Mouse (Mus musculus): ENCODE results near the gene Tenm4. TPM values are rescaled to one million over a fixed set of nuclear protein-coding genes. Genes with fewer than 3 reads are reported as not detected.

Tenm4 gene
- polyA plus RNA-seq, 1 experiment from 2014 or later = 37.5 TPM

GRCm38 (mm10) chr7:96679746-96680145, 508.7 kb downstream of the Tenm4 start:
- Histone ChIP-seq H3K4me3 (replicated peaks; ENCODE audit: low read length) (no peak overlapping the region), H3K27ac (no peak overlapping the region), H3K9ac (no peak overlapping the region), H3K36me3 (replicated peaks; ENCODE audit: control insufficient read depth, insufficient read depth) (no peaks in the 10 kb centered on the region), H3K4me2 (replicated peaks) (no peak overlapping the region), H3K4me1 (replicated peaks; ENCODE audit: control insufficient read depth, insufficient read depth, low read length) (peaks cover 14% of the 10 kb centered on the region), H3K9me3 (ENCODE audit: control insufficient read depth, low read length) (no peaks in the 10 kb centered on the region), H3K27me3 (ENCODE audit: control insufficient read depth, insufficient read depth, low read length) (no peaks in the 10 kb centered on the region)
- ATAC-seq (ENCODE audit: low FRiP score) (no peak), DNase-seq (ENCODE audit: low spot score) (no peak)
- 17% methylated on average over 1 of the region's 1 CpGs for WGBS

- ATAC-seq (ENCODE audit: low FRiP score) = no peak
- peaks cover 17% of the 10 kb centered on the region for H3K4me1 ChIP-seq (replicated peaks; ENCODE audit: control insufficient read depth, insufficient read depth, low read length)
- no peaks in the 10 kb centered on the region for H3K27me3 ChIP-seq (ENCODE audit: control insufficient read depth, insufficient read depth, low read length)
- H3K27ac ChIP-seq = no peak overlapping the region
- H3K9ac ChIP-seq = no peak overlapping the region
- no peak overlapping the region for H3K4me2 ChIP-seq (replicated peaks)
- no peak for DNase-seq (ENCODE audit: low spot score)
- H3K36me3 ChIP-seq (replicated peaks; ENCODE audit: control insufficient read depth, insufficient read depth) = no peaks in the 10 kb centered on the region
- no peaks in the 10 kb centered on the region for H3K9me3 ChIP-seq (ENCODE audit: control insufficient read depth, low read length)
- H3K4me3 ChIP-seq (replicated peaks; ENCODE audit: low read length) = no peak overlapping the region
- 89% methylated on average over 5 of the region's 5 CpGs for WGBS
Measured at GRCm38 (mm10) chr7:96680405-96680804, 509.4 kb downstream of the Tenm4 start.

GRCm38 (mm10) chr7:96681808-96682207, 510.8 kb downstream of the Tenm4 start:
- no peak for ATAC-seq (ENCODE audit: low FRiP score)

GRCm38 (mm10) chr7:96688141-96688540, 517.1 kb downstream of the Tenm4 start:
- Histone ChIP-seq H3K4me2 (replicated peaks) (no peak overlapping the region), H3K9me3 (ENCODE audit: control insufficient read depth, low read length) (no peaks in the 10 kb centered on the region), H3K27me3 (ENCODE audit: control insufficient read depth, insufficient read depth, low read length) (no peaks in the 10 kb centered on the region), H3K4me3 (replicated peaks; ENCODE audit: low read length) (no peak overlapping the region), H3K4me1 (replicated peaks; ENCODE audit: control insufficient read depth, insufficient read depth, low read length) (peaks cover 12% of the 10 kb centered on the region; the same call in 1 of the 2 replicates), H3K27ac (no peak overlapping the region), H3K36me3 (replicated peaks; ENCODE audit: control insufficient read depth, insufficient read depth) (no peaks in the 10 kb centered on the region), H3K9ac (no peak overlapping the region)
- DNase-seq (ENCODE audit: low spot score) (no peak), ATAC-seq (ENCODE audit: low FRiP score) (no peak)
- WGBS = 86% methylated on average over 3 of the region's 3 CpGs

More at GRCm38 (mm10) chr7:96681808-96682207, 510.8 kb downstream of the Tenm4 start:
- Histone ChIP-seq H3K27ac (no peak overlapping the region), H3K36me3 (replicated peaks; ENCODE audit: control insufficient read depth, insufficient read depth) (no peaks in the 10 kb centered on the region), H3K4me2 (replicated peaks) (no peak overlapping the region), H3K9ac (no peak overlapping the region), H3K9me3 (ENCODE audit: control insufficient read depth, low read length) (no peaks in the 10 kb centered on the region), H3K27me3 (ENCODE audit: control insufficient read depth, insufficient read depth, low read length) (no peaks in the 10 kb centered on the region), H3K4me1 (replicated peaks; ENCODE audit: control insufficient read depth, insufficient read depth, low read length) (peaks cover 17% of the 10 kb centered on the region), H3K4me3 (replicated peaks; ENCODE audit: low read length) (no peak overlapping the region)
- 46% methylated on average over 4 of the region's 4 CpGs for WGBS
- DNase-seq (ENCODE audit: low spot score) = no peak

- H3K4me1 ChIP-seq (replicated peaks; ENCODE audit: control insufficient read depth, insufficient read depth, low read length) = no peaks in the 10 kb centered on the region
- no peak overlapping the region for H3K9ac ChIP-seq
- H3K9me3 ChIP-seq (ENCODE audit: control insufficient read depth, low read length) = no peaks in the 10 kb centered on the region
- no peaks in the 10 kb centered on the region for H3K36me3 ChIP-seq (replicated peaks; ENCODE audit: control insufficient read depth, insufficient read depth)
- H3K27ac ChIP-seq = no peak overlapping the region
- no peaks in the 10 kb centered on the region for H3K27me3 ChIP-seq (ENCODE audit: control insufficient read depth, insufficient read depth, low read length)
- no peak overlapping the region for H3K4me3 ChIP-seq (replicated peaks; ENCODE audit: low read length)
- DNase-seq (ENCODE audit: low spot score) (no peak), ATAC-seq (ENCODE audit: low FRiP score) (no peak)
- WGBS = 77% methylated on average over 8 of the region's 8 CpGs
- no peak overlapping the region for H3K4me2 ChIP-seq (replicated peaks)
Measured at GRCm38 (mm10) chr7:96701097-96701845, 530.2 kb downstream of the Tenm4 start.

- 86% methylated on average over 16 of the region's 16 CpGs for WGBS
- Histone ChIP-seq H3K4me2 (replicated peaks) (no peak overlapping the region), H3K27me3 (ENCODE audit: control insufficient read depth, insufficient read depth, low read length) (no peaks in the 10 kb centered on the region), H3K27ac (no peak overlapping the region), H3K36me3 (replicated peaks; ENCODE audit: control insufficient read depth, insufficient read depth) (no peaks in the 10 kb centered on the region), H3K4me1 (replicated peaks; ENCODE audit: control insufficient read depth, insufficient read depth, low read length) (no peaks in the 10 kb centered on the region), H3K9ac (no peak overlapping the region), H3K4me3 (replicated peaks; ENCODE audit: low read length) (no peak overlapping the region), H3K9me3 (ENCODE audit: control insufficient read depth, low read length) (no peaks in the 10 kb centered on the region)
- no peak for ATAC-seq (ENCODE audit: low FRiP score)
- no peak for DNase-seq (ENCODE audit: low spot score)
Measured at GRCm38 (mm10) chr7:96703958-96704357, 532.9 kb downstream of the Tenm4 start.

- 95% methylated on average over 8 of the region's 8 CpGs for WGBS
Measured at GRCm38 (mm10) chr7:96705307-96706129, 534.5 kb downstream of the Tenm4 start.

GRCm38 (mm10) chr7:96706531-96706930, 535.5 kb downstream of the Tenm4 start:
- 92% methylated on average over 7 of the region's 7 CpGs for WGBS
- Histone ChIP-seq H3K4me1 (replicated peaks; ENCODE audit: control insufficient read depth, insufficient read depth, low read length) (no peaks in the 10 kb centered on the region), H3K9me3 (ENCODE audit: control insufficient read depth, low read length) (no peaks in the 10 kb centered on the region), H3K9ac (no peak overlapping the region), H3K27ac (no peak overlapping the region), H3K36me3 (replicated peaks; ENCODE audit: control insufficient read depth, insufficient read depth) (no peaks in the 10 kb centered on the region), H3K4me2 (replicated peaks) (no peak overlapping the region), H3K4me3 (replicated peaks; ENCODE audit: low read length) (no peak overlapping the region), H3K27me3 (ENCODE audit: control insufficient read depth, insufficient read depth, low read length) (no peaks in the 10 kb centered on the region)
- no peak for ATAC-seq (ENCODE audit: low FRiP score)
- no peak for DNase-seq (ENCODE audit: low spot score)

More at GRCm38 (mm10) chr7:96705307-96706129, 534.5 kb downstream of the Tenm4 start:
- ATAC-seq (ENCODE audit: low FRiP score) = no peak
- H3K27me3 ChIP-seq (ENCODE audit: control insufficient read depth, insufficient read depth, low read length) = no peaks in the 10 kb centered on the region
- no peaks in the 10 kb centered on the region for H3K4me1 ChIP-seq (replicated peaks; ENCODE audit: control insufficient read depth, insufficient read depth, low read length)
- H3K4me2 ChIP-seq (replicated peaks) = no peak overlapping the region
- no peaks in the 10 kb centered on the region for H3K36me3 ChIP-seq (replicated peaks; ENCODE audit: control insufficient read depth, insufficient read depth)
- H3K9ac ChIP-seq = no peak overlapping the region
- H3K27ac ChIP-seq = no peak overlapping the region
- DNase-seq (ENCODE audit: low spot score) = no peak
- no peaks in the 10 kb centered on the region for H3K9me3 ChIP-seq (ENCODE audit: control insufficient read depth, low read length)
- no peak overlapping the region for H3K4me3 ChIP-seq (replicated peaks; ENCODE audit: low read length)

- H3K4me3 ChIP-seq (replicated peaks; ENCODE audit: low read length) = no peak overlapping the region
- no peak overlapping the region for H3K9ac ChIP-seq
- WGBS = 99% methylated on average over 2 of the region's 2 CpGs
- no peaks in the 10 kb centered on the region for H3K9me3 ChIP-seq (ENCODE audit: control insufficient read depth, low read length)
- H3K36me3 ChIP-seq (replicated peaks; ENCODE audit: control insufficient read depth, insufficient read depth) = no peaks in the 10 kb centered on the region
- 0 out of 2 replicates have a peak, but pooled peaks cover under 1% of the 10 kb centered on the region for H3K27me3 ChIP-seq (ENCODE audit: control insufficient read depth, insufficient read depth, low read length)
- ATAC-seq (ENCODE audit: low FRiP score) = no peak
- DNase-seq (ENCODE audit: low spot score) = no peak
- H3K27ac ChIP-seq = no peak overlapping the region
- H3K4me1 ChIP-seq (replicated peaks; ENCODE audit: control insufficient read depth, insufficient read depth, low read length) = no peaks in the 10 kb centered on the region
- H3K4me2 ChIP-seq (replicated peaks) = no peak overlapping the region
Measured at GRCm38 (mm10) chr7:96707112-96707511, 536.1 kb downstream of the Tenm4 start.
